Mouse (Mus musculus) small intestine, adult 2 months (tissue): ENCODE data around the gene Htra3. TPM values are rescaled to one million over a fixed set of nuclear protein-coding genes. Genes with fewer than 3 reads are reported as not detected.

Source experiments
- H3K27ac ChIP-seq: fragments of 200-500 bp; 2 replicates; pipeline ENCODE4 v1.5.1; 2012; ENCODE audit warnings: low read depth, low read length, control low read depth, inconsistent platforms; ENCODE audit not compliant: insufficient read depth
- H3K27me3 ChIP-seq: fragments of 200-500 bp; 2 replicates; pipeline ENCODE4 v1.6.1; 2012; ENCODE audit warnings: mild to moderate bottlenecking, moderate library complexity, low read length, inconsistent platforms; ENCODE audit not compliant: control insufficient read depth, insufficient read depth
- H3K36me3 ChIP-seq: fragments of 200-500 bp; 2 replicates; pipeline ENCODE4 v1.6.1; 2012; ENCODE audit warnings: mild to moderate bottlenecking, low read length, control low read depth, inconsistent platforms; ENCODE audit not compliant: control insufficient read depth, insufficient read depth
- H3K4me1 ChIP-seq: fragments of 200-500 bp; 2 replicates; pipeline ENCODE4 v1.6.1; 2012; ENCODE audit warnings: low read length, inconsistent platforms, mixed read lengths; ENCODE audit not compliant: control insufficient read depth, insufficient read depth, insufficient read length
- H3K4me3 ChIP-seq: fragments of 200-500 bp; 2 replicates; pipeline ENCODE4 v1.5.1; 2012; ENCODE audit warnings: low read depth, mild to moderate bottlenecking, control low read depth, inconsistent platforms, low read length, moderate library complexity
- CTCF ChIP-seq: fragments of 200-500 bp; IDR thresholded peaks from 2 replicates; pipeline ENCODE4 v1.5.1; 2012; ENCODE audit warnings: low read depth, mild to moderate bottlenecking, control low read depth, inconsistent platforms, low read length, moderate library complexity, mixed read lengths; ENCODE audit not compliant: insufficient replicate concordance, insufficient read length; ENCODE audit errors: extremely low read depth
- POLR2A ChIP-seq: fragments of 200-500 bp; IDR thresholded peaks from 2 replicates; pipeline ENCODE4 v1.6.1; 2012; ENCODE audit warnings: low read depth, mild to moderate bottlenecking, control low read depth, inconsistent platforms, low read length, moderate library complexity
- WGBS: fragments of 180-500 bp; shearing (Covaris S2); methylation state at CpG from one replicate; pipeline ENCODE4 v1.1.7; 2018; 5-methylcytosine and 5-hydroxymethylcytosine counted together
- polyA plus RNA-seq: library from polyadenylated mRNA; depleted of rRNA; stranded (reverse); fragments of >200 nt; gene quantifications from 2 replicates; pipeline ENCODE4 v1.2.3, GENCODE M21; 2012

Htra3 gene
- polyA plus RNA-seq, 1 experiment = 63.6 TPM

DNA sequence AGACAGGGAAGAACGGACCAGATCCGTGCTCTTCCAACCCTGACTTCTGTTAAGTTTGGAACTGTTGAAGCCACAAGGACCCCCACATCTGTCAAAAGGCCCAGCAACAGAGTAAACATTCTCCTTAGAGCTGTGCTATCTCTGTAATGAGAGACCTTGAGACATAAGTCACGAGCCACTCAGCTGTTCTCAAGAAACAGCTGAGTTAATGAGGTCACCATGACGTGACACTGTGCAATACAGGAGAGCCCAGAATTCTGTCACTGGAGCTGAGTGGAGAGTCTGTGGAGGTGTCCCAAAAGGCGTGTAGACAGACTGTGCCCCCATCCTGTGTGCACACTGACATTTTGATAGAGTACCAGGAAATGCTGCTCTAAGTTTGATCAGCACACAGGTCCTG is 32.9 kb upstream of the Htra3 start:
- Histone ChIP-seq H3K27ac (no peak overlapping the region), H3K4me1 (peaks cover 20% of the 10 kb centered on the region), H3K4me3 (no peak overlapping the region), H3K27me3 (no peaks in the 10 kb centered on the region), H3K36me3 (0 out of 2 replicates have a peak, but pooled peaks cover 2% of the 10 kb centered on the region)
- 72% methylated on average over 5 of the region's 5 CpGs for WGBS
- TF ChIP-seq POLR2A = no peak
- no peak for TF ChIP-seq CTCF

DNA sequence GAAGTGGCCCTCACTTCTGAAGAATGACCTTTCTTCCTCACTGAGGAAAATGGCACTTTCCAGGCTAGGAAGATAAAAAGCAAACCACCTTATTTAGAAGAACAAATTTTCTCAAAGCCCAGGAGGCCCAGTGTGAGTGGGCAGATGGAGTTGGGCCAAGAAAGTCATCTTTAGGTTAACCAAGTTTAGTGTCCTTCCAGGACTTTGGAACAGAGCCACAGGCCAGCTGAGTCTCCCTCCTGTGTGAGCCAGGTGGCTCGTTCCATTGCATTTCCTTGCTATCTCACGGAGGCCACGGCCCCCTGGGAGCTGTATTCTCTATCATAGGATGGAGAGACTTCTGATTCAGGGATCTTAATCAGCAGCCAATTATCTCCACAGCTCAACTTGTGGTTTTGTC is 31.3 kb upstream of the Htra3 start:
- H3K27ac ChIP-seq = no peak overlapping the region
- 45% methylated on average over 3 of the region's 3 CpGs for WGBS
- H3K27me3 ChIP-seq = no peaks in the 10 kb centered on the region
- H3K4me3 ChIP-seq = no peak overlapping the region
- H3K4me1 ChIP-seq = peaks cover 14% of the 10 kb centered on the region
- no peak for TF ChIP-seq POLR2A
- TF ChIP-seq CTCF = no peak
- H3K36me3 ChIP-seq = peaks cover 2% of the 10 kb centered on the region; the same call in 1 of the 2 replicates

DNA sequence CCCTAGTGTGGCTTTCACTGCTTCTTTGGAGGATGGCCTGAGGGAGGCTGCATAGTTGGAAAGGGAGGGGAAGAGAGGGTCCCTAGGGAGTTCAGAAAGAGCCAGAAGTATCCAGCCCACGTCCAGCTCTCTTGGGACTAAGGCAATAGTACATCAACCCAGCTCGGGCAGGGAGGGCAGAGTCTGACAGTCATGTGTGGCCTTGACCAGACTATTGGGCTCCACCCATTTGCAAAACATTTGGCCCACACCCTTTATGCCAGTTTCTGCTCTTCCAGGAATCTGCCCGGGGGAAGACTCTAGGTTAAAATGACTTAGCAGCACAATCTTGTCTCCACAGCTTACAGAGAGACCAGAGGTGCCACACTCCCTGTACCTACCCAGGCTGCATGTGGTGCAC is 30.9 kb upstream of the Htra3 start:
- TF ChIP-seq POLR2A = no peak
- TF ChIP-seq CTCF = no peak
- Histone ChIP-seq H3K4me3 (no peak overlapping the region), H3K27ac (no peak overlapping the region), H3K4me1 (peaks cover 14% of the 10 kb centered on the region), H3K27me3 (no peaks in the 10 kb centered on the region), H3K36me3 (peaks cover 2% of the 10 kb centered on the region; the same call in 1 of the 2 replicates)
- 25% methylated on average over 3 of the region's 3 CpGs for WGBS

DNA sequence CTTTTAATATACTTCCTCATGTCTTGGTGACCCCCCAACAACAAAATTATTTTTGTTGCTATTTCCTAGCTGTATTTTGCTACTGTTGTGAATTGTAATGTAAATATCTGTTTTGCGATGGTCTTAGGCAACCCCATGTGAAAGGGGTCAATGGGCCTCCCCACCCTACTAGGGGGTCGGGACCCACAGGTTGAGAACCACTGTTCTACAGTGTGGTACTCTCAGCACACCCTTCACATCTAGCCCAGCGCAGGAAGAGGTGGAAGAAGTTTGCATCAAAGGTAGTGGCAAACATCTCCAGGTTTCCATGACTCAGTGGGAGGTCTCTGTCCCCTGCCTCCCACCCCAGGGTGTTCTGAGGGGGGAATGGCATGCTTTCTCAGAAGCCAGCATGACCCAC is 25.8 kb upstream of the Htra3 start:
- Histone ChIP-seq H3K27me3 (no peaks in the 10 kb centered on the region), H3K4me3 (no peak overlapping the region), H3K27ac (no peak overlapping the region), H3K36me3 (no peaks in the 10 kb centered on the region; the same call in 1 of the 2 replicates), H3K4me1 (peaks cover 9% of the 10 kb centered on the region; the same call in 1 of the 2 replicates)
- 95% methylated on average over 3 of the region's 3 CpGs for WGBS
- no peak for TF ChIP-seq CTCF
- TF ChIP-seq POLR2A = no peak

DNA sequence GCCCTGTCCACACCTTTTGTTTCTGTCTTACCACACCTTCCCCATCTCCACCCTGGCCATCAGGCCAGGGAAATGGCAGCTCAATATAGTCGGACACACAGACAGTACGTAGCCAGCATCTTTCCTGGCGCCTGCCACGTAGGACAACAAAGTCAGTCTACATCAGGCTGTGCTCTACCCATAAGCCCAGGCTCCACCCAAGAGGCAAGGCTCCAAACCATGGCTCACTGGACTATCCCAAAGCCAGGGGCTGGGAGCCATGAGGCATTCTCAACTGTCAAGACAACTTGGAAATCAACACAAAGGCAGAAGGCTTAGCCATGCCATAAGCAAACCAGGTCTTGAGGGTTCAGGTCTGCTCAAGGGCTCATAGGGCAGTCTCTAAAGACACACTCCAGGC is 24.2 kb upstream of the Htra3 start:
- no peak for TF ChIP-seq POLR2A
- TF ChIP-seq CTCF = no peak
- Histone ChIP-seq H3K36me3 (peaks cover 1% of the 10 kb centered on the region; the same call in 1 of the 2 replicates), H3K27ac (no peak overlapping the region), H3K4me3 (no peak overlapping the region), H3K4me1 (no peaks in the 10 kb centered on the region), H3K27me3 (no peaks in the 10 kb centered on the region)
- WGBS = 89% methylated on average over 4 of the region's 4 CpGs

DNA sequence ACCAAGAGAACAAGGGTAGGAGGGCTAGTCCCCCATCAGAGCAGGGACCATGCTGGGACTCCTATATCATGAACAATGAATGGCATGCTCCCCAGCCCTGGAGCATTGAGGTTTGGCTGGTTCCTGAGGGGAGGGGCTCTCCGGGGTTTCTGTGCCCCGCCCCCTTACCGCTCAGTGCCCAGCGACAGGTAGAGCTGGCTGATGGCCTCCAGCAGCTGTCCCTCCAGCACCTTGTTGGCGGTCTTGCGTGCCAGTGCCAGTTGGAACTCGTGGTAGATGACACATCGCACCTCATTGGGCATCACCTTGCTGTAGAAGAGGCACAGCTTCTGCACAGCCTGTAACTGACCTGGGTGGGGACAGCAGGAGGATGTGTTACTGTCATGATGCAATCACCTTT is 23.6 kb upstream of the Htra3 start:
- H3K27me3 ChIP-seq = no peaks in the 10 kb centered on the region
- no peaks in the 10 kb centered on the region for H3K4me1 ChIP-seq
- H3K27ac ChIP-seq = no peak overlapping the region
- TF ChIP-seq CTCF (no peak), POLR2A (no peak)
- WGBS = 72% methylated on average over 8 of the region's 8 CpGs
- H3K36me3 ChIP-seq = peaks cover 1% of the 10 kb centered on the region; the same call in 1 of the 2 replicates
- no peak overlapping the region for H3K4me3 ChIP-seq

DNA sequence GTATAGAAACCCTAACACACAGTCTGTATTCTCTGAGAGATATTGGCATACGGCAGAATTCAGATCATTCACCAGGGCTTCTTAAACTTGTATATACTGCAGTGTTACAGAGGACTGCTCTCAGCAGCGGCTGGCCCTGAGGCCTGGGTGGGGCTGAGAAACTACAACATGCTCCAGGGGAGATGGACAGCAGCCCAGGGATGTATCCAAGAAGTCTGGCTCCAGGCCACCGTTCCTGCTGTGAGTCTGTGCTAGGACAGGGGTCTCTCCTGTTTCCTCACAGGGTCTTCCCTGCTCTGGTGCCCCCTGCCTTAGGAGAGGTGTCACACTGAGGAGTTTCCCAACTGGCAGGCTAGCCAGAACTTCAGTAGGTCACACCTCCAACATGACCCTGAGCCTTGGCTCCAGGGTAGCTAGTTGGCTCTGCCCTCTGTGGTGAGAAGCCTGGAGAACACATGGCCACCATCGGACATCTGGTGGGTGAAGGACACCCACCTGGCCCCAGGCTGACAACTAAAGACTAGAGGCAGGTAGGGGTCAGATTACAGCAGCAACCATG is 23.1 kb upstream of the Htra3 start:
- WGBS = 74% methylated on average over 4 of the region's 4 CpGs
- TF ChIP-seq POLR2A (no peak), CTCF (no peak)
- peaks cover 1% of the 10 kb centered on the region; the same call in 1 of the 2 replicates for H3K36me3 ChIP-seq
- H3K4me1 ChIP-seq = no peaks in the 10 kb centered on the region
- H3K27ac ChIP-seq = no peak overlapping the region
- no peak overlapping the region for H3K4me3 ChIP-seq
- no peaks in the 10 kb centered on the region for H3K27me3 ChIP-seq

DNA sequence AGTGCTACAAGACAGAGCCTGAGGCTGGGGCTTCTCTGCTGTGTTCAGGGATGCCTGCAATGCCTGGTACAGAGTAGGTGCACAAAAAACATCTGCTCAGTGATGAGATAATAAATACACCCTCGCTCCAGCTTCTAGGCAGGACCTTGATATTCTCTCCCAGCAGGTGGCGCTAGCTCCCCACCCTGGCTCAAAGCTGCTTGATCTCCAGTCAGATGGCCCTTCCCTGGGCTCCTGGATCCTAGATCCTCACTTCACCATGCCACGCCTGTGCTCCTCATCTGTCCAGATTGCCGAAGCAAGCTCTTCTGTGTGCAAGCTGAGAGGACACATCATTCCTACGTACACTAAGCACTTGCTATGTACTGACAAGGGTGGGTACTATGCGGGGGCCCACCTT is 21.5 kb upstream of the Htra3 start:
- Histone ChIP-seq H3K4me3 (no peak overlapping the region), H3K27ac (no peak overlapping the region), H3K4me1 (no peaks in the 10 kb centered on the region), H3K27me3 (no peaks in the 10 kb centered on the region), H3K36me3 (peaks cover 1% of the 10 kb centered on the region; the same call in 1 of the 2 replicates)
- TF ChIP-seq CTCF (peak; percentile 95), POLR2A (no peak)
- 39% methylated on average over 6 of the region's 6 CpGs for WGBS
